Mouse (Mus musculus) left cerebral cortex, adult 8-10 months (tissue): ENCODE results near the gene Rapgef2. TPM values are rescaled to one million over a fixed set of nuclear protein-coding genes. Genes with fewer than 3 reads are reported as not detected.
"Not testable (repeated sequence)": the region's sequence is repeated elsewhere in the genome, so short reads cannot be mapped to it uniquely, and the experiment has no call there.

Experiments used
- DNase-seq, 2 experiments: peaks; one replicate each; pipeline ENCODE4 v3.0.0; 2022; ENCODE audit warnings: low spot score in 2 of 2
- total RNA-seq, 4 experiments: library from RNA; stranded (reverse); gene quantifications; 2 replicates each; pipeline ENCODE4 v1.2.4; 2022

The Rapgef2 gene
- total RNA-seq, 4 experiments from 2014 or later: 110 to 130 (median 124) TPM

- DNase-seq: no peak
Measured at GRCm38 (mm10) chr3:79106360-79106759, 180.0 kb downstream of the Rapgef2 start.

DNA sequence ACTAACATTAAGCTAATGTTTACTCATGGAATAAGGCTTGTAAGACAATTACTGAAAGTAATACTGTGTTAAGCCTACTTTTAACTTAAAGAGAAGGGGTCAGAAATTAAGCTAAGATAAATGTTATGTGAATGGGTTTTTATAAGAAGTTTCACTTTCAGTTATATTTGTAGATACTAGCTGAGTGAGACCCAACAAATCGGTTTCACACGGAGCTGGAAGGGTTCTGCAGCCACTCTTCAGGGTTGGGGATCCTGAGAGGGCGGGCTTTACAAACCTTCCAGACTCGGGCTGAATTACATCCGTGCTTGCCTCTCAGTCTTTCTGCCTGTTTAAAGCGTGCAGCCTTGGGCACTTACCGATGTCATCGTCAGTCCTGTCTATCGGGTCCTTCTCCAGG lies 182.7 kb downstream of the Rapgef2 start:
- no peak for DNase-seq

DNA sequence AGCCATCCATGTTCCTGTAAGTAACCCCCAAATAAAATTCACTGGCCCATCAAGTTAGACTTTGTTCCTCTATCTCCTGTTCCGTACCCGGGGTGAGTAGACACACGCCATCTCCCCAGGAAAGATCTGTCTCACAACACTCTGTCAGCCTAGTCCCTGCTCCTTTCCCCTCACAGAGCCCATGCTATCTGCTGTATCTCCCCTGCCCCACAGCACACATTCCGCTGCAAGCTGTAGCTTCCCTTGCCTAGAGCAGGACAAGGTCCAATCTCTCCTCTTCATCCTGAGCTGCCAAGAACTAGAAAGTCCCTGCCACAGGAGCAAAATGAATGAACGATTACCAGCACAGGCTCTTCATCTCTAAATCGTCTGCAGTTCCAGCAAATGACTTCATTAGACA lies 184.6 kb downstream of the Rapgef2 start:
- DNase-seq: no peak

DNA sequence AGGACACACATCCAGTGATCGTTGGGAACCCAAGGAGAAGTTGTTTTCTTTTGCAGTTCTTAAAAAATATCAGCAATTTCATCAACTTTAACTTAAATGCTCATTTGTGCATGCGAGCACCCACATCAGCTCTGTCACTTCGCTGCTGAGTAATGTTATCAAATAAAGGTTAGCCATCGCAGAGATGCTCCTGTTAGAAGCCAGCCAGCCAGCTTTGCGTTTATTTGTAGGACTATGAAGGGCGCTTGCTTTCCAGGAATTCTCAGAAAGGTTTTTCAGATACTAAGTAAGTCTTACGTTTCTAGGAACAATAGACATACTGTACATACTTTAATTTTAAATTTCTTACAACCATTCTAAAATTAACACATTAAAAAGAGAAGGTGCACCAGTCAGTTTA lies 185.5 kb downstream of the Rapgef2 start:
- no peak for DNase-seq

DNA sequence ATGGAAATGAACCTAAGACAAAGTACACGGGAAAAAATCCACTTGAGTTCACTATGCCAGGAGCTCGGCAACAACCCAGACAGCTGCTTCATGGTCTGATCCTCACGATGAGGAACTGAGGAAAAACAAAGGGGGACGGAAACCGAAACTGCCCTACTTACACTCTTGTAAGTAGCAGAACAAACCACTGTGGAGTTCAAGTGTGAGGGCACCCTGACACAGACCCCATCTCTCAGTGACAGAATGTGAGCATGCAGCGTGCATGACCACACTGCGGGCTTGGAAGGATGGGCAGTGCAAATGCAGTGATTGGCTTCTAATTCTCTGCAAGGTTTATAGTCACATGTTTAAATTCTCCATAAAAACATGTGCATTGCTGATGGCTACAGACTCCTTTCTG lies 197.2 kb downstream of the Rapgef2 start:
- DNase-seq: no peak

- DNase-seq: no peak
Measured at GRCm38 (mm10) chr3:79088461-79088860, 197.9 kb downstream of the Rapgef2 start.

- no peak for DNase-seq
Measured at GRCm38 (mm10) chr3:79086282-79086681, 200.0 kb downstream of the Rapgef2 start.

DNA sequence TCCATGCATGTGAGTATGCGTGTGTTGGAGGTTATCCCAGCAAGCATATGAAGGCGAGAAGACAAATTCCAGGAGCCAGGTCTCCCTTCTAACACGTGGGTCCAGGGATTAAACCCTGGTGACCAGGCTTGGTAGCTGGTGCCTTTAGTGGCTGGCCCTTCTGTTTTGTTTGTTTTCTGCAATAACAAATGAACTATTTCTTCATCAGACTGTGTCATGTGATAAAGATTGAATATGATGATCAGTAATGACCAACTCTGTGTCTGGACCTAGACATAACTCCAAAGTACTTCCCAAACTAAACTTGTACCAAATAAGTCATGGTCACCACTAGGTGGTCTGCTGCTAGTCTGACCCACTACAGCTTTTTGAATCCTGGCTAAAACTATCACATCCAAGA lies 202.4 kb downstream of the Rapgef2 start:
- DNase-seq: no peak

DNA sequence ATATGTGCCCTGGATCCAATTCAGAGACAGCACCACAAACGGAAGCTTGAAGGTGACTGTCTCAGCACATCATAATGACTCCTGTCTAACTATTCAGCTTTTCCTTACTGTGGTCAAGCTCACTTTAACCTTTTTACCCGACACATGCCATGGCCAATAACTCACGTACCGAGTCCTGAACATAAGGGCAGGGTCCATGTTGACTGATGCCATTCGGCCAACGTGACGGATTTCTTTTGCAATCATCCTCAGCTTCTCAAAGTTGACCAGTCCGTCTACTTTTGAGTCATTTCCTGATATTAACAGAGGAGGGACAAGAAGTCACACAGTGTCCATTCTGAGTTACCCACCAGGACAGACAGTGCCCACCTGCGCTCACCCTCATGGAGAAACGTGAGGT lies 203.3 kb downstream of the Rapgef2 start:
- no peak for DNase-seq

GRCm38 (mm10) chr3:79079076-79079475 lies 207.2 kb downstream of the Rapgef2 start:
- DNase-seq: no peak

- no peak for DNase-seq
Measured at GRCm38 (mm10) chr3:79074970-79075369, 211.3 kb downstream of the Rapgef2 start.

- DNase-seq: no peak
Measured at GRCm38 (mm10) chr3:79073541-79074244, 212.6 kb downstream of the Rapgef2 start.

- DNase-seq: no peak
Measured at GRCm38 (mm10) chr3:79071561-79071960, 214.8 kb downstream of the Rapgef2 start.

GRCm38 (mm10) chr3:79069891-79070290 lies 216.4 kb downstream of the Rapgef2 start:
- no peak for DNase-seq

DNA sequence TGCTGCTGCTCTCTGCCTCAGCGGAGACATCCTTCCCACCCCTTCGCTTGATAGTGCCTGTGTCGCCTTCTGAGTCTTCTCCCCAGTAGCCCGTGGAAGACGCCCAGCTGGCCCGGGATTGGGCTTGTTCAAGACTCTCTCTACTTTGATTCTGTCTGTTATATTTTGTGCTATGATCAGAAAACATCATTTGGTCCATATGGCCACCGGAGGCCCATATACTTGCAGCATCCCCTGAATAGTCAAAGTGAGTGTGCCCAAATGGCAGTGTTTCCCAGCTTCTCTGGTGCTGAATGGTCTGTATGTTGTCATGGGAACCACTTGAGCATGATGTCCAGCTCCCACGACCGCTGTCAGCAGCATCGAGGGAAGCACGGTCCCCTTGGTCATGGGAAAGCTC lies 217.3 kb downstream of the Rapgef2 start:
- DNase-seq: no peak

- DNase-seq: peak; percentile 44 to 75
Measured at GRCm38 (mm10) chr3:79066455-79067055, 219.8 kb downstream of the Rapgef2 start.

- DNase-seq: no peak
Measured at GRCm38 (mm10) chr3:79064096-79064495, 222.2 kb downstream of the Rapgef2 start.

- DNase-seq: no peak
Measured at GRCm38 (mm10) chr3:79061426-79061825, 224.9 kb downstream of the Rapgef2 start.

GRCm38 (mm10) chr3:79058491-79058890 lies 227.8 kb downstream of the Rapgef2 start:
- DNase-seq: not testable (repeated sequence)

GRCm38 (mm10) chr3:79045251-79045650 lies 241.1 kb downstream of the Rapgef2 start:
- DNase-seq: no peak

DNA sequence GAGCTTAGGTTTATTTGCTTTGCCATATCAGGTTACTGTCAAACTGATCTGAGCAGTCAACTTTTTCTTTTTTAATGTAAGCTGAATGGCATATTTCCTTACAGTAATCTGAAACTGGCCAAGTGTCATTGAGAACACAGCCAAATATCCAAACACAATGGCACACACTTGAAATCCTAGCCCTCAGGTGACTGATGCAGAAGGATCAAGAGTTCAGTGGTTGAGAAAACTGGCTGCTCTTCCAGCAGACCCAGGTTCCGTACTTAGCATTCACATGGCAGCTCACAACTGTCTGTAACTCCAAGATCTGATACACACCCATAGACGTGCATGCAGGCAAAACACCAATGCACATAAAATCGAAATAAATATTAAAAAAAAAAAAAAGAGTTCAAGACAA lies 243.3 kb downstream of the Rapgef2 start:
- DNase-seq: no peak

GRCm38 (mm10) chr3:79039666-79040450 lies 246.5 kb downstream of the Rapgef2 start:
- DNase-seq: no peak
